Mouse (Mus musculus) layer of hippocampus, adult 11-12 months (tissue): ENCODE data around the gene Agt.

Source experiments
- DNase-seq: peaks from one replicate; pipeline ENCODE4 v3.0.0; 2022; ENCODE audit warnings: low spot score

Agt gene

GRCm38 (mm10) chr8:124555113-124555750 lies 14.3 kb downstream of the Agt start:
- no peak for DNase-seq

- no peak for DNase-seq
Observed at GRCm38 (mm10) chr8:124551011-124551661, 18.4 kb downstream of the Agt start.

GRCm38 (mm10) chr8:124548187-124548586 lies 21.3 kb downstream of the Agt start:
- DNase-seq: no peak

- DNase-seq: no peak
Observed at GRCm38 (mm10) chr8:124547269-124547668, 22.2 kb downstream of the Agt start.

- DNase-seq: no peak
Observed at GRCm38 (mm10) chr8:124546815-124547214, 22.7 kb downstream of the Agt start.

- no peak for DNase-seq
Observed at GRCm38 (mm10) chr8:124546371-124546770, 23.1 kb downstream of the Agt start.

GRCm38 (mm10) chr8:124543272-124543671 lies 26.2 kb downstream of the Agt start:
- no peak for DNase-seq

GRCm38 (mm10) chr8:124542001-124542400 lies 27.5 kb downstream of the Agt start:
- no peak for DNase-seq

GRCm38 (mm10) chr8:124540906-124541305 lies 28.6 kb downstream of the Agt start:
- DNase-seq: no peak

GRCm38 (mm10) chr8:124535451-124535850 lies 34.1 kb downstream of the Agt start:
- no peak for DNase-seq

GRCm38 (mm10) chr8:124532626-124533025 lies 36.9 kb downstream of the Agt start:
- DNase-seq: no peak

- no peak for DNase-seq
Observed at GRCm38 (mm10) chr8:124530996-124531395, 38.5 kb downstream of the Agt start.

GRCm38 (mm10) chr8:124530556-124530955 lies 39.0 kb downstream of the Agt start:
- no peak for DNase-seq

- no peak for DNase-seq
Observed at GRCm38 (mm10) chr8:124530076-124530475, 39.4 kb downstream of the Agt start.

- DNase-seq: no peak
Observed at GRCm38 (mm10) chr8:124526261-124526660, 43.2 kb downstream of the Agt start.

GRCm38 (mm10) chr8:124521946-124522345 lies 47.6 kb downstream of the Agt start:
- DNase-seq: no peak

- peak; percentile 91 for DNase-seq
Observed at GRCm38 (mm10) chr8:124520249-124521080, 49.0 kb downstream of the Agt start, which contains the start of gene Cog2. Gene Cog2 (plus strand): TSS chr8:124520767.

GRCm38 (mm10) chr8:124517142-124517541 lies 52.4 kb downstream of the Agt start:
- no peak for DNase-seq

- no peak for DNase-seq
Observed at GRCm38 (mm10) chr8:124516525-124516924, 53.0 kb downstream of the Agt start.

GRCm38 (mm10) chr8:124516039-124516438 lies 53.5 kb downstream of the Agt start:
- no peak for DNase-seq

GRCm38 (mm10) chr8:124509156-124509555 lies 60.4 kb downstream of the Agt start:
- DNase-seq: no peak

GRCm38 (mm10) chr8:124508321-124508695 lies 61.2 kb downstream of the Agt start:
- no peak for DNase-seq
